Mouse (Mus musculus): ENCODE data around the gene Slco2a1. TPM values are rescaled to one million over a fixed set of nuclear protein-coding genes. Genes with fewer than 3 reads are reported as not detected.
A peak's percentile ranks its signal among the peaks of the same experiment; 100 is the strongest.

Slco2a1 gene
- polyA plus RNA-seq, 1 experiment from 2014 or later = 2.4 TPM

DNA sequence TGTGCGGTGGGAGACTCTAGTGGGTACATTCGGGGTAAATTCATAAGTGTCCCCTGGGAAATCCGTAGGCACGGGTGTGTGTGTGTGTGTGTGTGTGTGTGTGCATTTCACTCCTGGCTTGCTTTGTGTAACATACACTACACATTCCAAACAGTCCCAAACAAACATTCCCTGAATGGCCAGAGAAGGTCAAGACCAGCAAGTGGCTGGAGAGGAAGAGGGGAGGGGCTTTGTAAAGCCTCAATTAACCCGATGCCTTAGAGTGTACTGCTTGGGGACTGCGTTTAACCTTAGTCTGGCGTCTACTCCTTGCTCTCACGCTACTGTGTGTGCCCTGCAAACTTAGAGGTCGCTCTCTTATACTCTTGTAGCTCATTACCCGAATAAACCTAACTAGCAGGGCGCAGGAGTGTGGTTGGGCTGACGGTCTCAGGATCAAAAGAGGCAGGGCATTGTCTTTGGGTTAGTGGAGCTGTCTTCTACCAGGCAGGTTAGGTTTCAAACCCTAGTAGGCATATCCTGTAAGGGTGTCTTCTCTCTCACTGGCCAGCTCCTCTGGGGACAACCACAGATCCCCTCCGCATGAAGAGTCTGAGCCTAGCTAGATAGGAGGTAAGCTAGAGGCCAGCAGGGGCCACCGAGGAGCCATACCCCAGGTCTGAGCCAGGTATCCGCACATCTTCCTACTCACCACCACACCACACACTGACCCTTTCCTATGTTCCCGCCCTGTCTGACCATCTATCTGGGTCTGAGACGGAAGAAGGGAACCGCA, 122.4 kb downstream of the Slco2a1 start:
- Histone ChIP-seq H3K9me3 (ENCODE audit: control insufficient read depth, low read length) (no peaks in the 10 kb centered on the region), H3K4me3 (ENCODE audit: low read depth, low read length) (peak overlapping the region; percentile 62), H3K36me3 (ENCODE audit: control insufficient read depth, insufficient read depth, low read length) (no peaks in the 10 kb centered on the region), H3K4me1 (replicated peaks; ENCODE audit: control insufficient read depth, insufficient read depth, low read length) (peaks cover 11% of the 10 kb centered on the region), H3K9ac (ENCODE audit: low read depth, low read length) (no peak overlapping the region), H3K27ac (ENCODE audit: low read depth, low read length) (no peak overlapping the region), H3K27me3 (replicated peaks; ENCODE audit: control insufficient read depth, insufficient read depth, low read length) (peaks cover 54% of the 10 kb centered on the region), H3K4me2 (peak overlapping the region; percentile 90)
- ATAC-seq (replicated peaks; ENCODE audit: low FRiP score) = no peak
- 16% methylated on average over 18 of the region's 18 CpGs for WGBS
- DNase-seq (ENCODE audit: low spot score) = no peak

DNA sequence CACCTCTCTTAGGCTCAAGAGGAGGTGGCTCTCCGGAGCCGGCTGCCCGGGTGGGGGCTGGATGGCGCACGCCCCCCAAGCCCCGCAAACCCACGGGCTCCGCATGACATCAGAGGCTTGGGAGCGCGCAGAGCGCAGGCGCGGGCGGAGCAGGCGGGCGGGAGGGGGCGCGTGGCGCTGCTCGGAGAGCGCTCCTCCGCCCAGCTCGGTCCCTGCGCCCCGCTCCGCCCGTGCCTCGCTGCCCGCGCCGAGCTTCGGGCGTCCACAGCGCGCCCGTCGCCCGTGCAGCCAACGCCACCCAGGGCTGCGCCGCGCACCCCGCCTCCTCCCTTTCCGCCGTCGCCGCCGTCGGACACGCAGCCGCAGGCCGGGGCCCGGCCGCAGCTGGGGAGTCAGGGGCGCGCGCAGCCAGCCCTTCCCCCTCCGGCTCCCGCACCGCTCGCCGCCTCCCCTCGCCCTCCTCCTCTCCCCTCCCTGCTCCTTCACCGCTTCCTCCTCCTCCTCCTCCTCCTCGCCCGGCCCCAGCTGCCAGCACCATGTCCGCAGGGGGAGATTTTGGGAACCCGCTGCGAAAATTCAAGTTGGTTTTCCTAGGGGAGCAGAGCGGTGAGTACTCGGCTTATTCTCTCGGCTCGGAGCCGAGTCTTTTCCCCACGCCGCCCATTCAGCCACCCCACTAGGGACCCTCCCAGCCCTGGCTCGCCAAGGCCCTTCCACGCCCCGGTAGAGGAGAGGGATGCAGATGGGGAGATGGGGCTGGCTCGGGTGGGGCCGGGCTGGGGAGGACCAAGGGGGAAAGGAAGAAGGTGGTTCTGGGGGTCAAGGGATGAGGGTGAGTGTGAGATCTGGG, 123.3 kb downstream of the Slco2a1 start, which contains the start of gene Rab6b:
TSS of gene Rab6b (plus strand) at position 167 of the 850 bp plus-strand sequence.
- peak within 1 kb of the TSS; percentile 44 for H3K9ac ChIP-seq (ENCODE audit: low read depth, low read length)
- peaks cover 11% of the 10 kb centered on the region for H3K4me1 ChIP-seq (replicated peaks; ENCODE audit: control insufficient read depth, insufficient read depth, low read length)
- DNase-seq (ENCODE audit: low spot score) (peak; percentile 54), ATAC-seq (replicated peaks; ENCODE audit: low FRiP score) (peak; percentile 46)
- H3K27me3 ChIP-seq (replicated peaks; ENCODE audit: control insufficient read depth, insufficient read depth, low read length) = peaks cover 54% of the 10 kb centered on the region
- peak within 1 kb of the TSS; percentile 62 for H3K4me3 ChIP-seq (ENCODE audit: low read depth, low read length)
- no peaks in the 10 kb centered on the region for H3K36me3 ChIP-seq (ENCODE audit: control insufficient read depth, insufficient read depth, low read length)
- WGBS = under 1% methylated on average over 50 of the region's 81 CpGs
- H3K27ac ChIP-seq (ENCODE audit: low read depth, low read length) = no peak within 1 kb of the TSS
- peak within 1 kb of the TSS; percentile 90 for H3K4me2 ChIP-seq
- no peaks in the 10 kb centered on the region for H3K9me3 ChIP-seq (ENCODE audit: control insufficient read depth, low read length)

DNA sequence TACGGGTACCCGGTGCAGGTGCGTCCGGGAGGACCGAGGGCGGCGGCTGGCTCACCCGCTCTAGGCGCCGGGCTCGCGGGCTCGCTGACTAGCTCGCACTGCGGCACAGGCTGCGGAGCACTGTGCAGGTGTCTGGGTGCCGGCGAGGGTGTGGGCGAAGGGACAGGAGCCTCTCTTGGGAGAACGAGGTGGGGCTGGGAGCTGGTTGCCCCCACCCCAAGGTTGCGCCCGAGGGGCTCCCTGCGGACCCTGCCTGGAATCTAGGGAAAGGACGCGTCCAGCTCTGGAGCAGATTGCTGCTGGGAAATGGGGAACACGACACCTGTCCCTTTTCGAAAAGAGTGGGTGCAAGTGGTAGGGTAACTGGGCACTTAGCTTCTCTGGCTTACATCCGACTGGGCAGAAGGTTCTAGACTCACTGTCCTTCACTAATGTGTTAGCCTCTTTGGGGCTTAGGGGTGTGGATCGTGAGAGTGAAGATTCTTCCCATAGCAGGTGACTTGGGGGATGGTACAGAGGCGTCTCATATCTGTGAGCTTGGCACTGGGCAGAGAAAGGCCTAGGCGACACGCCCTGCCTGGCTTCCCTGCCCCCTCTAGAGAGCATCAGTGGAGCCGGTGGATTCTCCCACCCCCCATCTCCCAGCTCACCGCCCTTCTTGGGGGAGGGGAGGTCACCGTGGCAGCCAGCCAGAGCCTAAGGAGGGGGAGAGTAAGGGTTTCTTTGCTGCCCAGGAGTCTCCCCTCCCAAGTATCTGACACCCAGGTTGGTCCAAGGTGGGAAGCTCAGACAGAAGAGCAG, 124.2 kb downstream of the Slco2a1 start:
- H3K4me1 ChIP-seq (replicated peaks; ENCODE audit: control insufficient read depth, insufficient read depth, low read length) = peaks cover 11% of the 10 kb centered on the region
- 5% methylated on average over 35 of the region's 35 CpGs for WGBS
- peak overlapping the region; percentile 90 for H3K4me2 ChIP-seq
- ATAC-seq (replicated peaks; ENCODE audit: low FRiP score) (no peak; the same call in 1 of the 2 replicates), DNase-seq (ENCODE audit: low spot score) (no peak)
- H3K9ac ChIP-seq (ENCODE audit: low read depth, low read length) = no peak overlapping the region
- H3K4me3 ChIP-seq (ENCODE audit: low read depth, low read length) = peak overlapping the region; percentile 62
- no peak overlapping the region for H3K27ac ChIP-seq (ENCODE audit: low read depth, low read length)
- H3K36me3 ChIP-seq (ENCODE audit: control insufficient read depth, insufficient read depth, low read length) = no peaks in the 10 kb centered on the region
- peaks cover 54% of the 10 kb centered on the region for H3K27me3 ChIP-seq (replicated peaks; ENCODE audit: control insufficient read depth, insufficient read depth, low read length)
- H3K9me3 ChIP-seq (ENCODE audit: control insufficient read depth, low read length) = no peaks in the 10 kb centered on the region

DNA sequence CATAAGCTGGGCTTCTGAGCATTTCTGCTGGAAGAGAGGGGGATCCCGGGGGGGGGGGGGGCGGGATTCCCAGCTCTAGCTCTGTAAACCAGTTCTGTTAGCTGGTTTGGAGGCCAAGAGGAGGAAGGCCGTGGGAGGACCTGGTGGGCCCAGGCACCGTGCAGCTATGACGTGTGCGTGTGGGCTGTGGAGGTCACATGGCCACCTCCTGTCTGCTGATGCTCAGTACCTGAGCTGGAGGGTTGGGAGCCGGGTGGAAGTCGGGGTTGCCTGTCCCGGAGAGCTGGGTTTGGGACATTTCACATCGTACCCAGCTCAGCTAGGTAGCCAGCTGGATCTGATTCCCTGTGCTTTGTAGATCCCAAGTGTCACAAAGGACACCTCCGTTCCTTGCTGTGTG, 124.8 kb downstream of the Slco2a1 start:
- no peak overlapping the region for H3K4me3 ChIP-seq (ENCODE audit: low read depth, low read length)
- H3K4me2 ChIP-seq = no peak overlapping the region
- peaks cover 54% of the 10 kb centered on the region for H3K27me3 ChIP-seq (replicated peaks; ENCODE audit: control insufficient read depth, insufficient read depth, low read length)
- H3K27ac ChIP-seq (ENCODE audit: low read depth, low read length) = no peak overlapping the region
- H3K36me3 ChIP-seq (ENCODE audit: control insufficient read depth, insufficient read depth, low read length) = no peaks in the 10 kb centered on the region
- DNase-seq (ENCODE audit: low spot score) (no peak), ATAC-seq (replicated peaks; ENCODE audit: low FRiP score) (no peak)
- 42% methylated on average over 10 of the region's 11 CpGs for WGBS
- H3K9me3 ChIP-seq (ENCODE audit: control insufficient read depth, low read length) = no peaks in the 10 kb centered on the region
- no peak overlapping the region for H3K9ac ChIP-seq (ENCODE audit: low read depth, low read length)
- H3K4me1 ChIP-seq (replicated peaks; ENCODE audit: control insufficient read depth, insufficient read depth, low read length) = peaks cover 11% of the 10 kb centered on the region

- 72% methylated on average over 8 of the region's 8 CpGs for WGBS
- Histone ChIP-seq H3K27ac (ENCODE audit: low read depth, low read length) (no peak overlapping the region), H3K36me3 (ENCODE audit: control insufficient read depth, insufficient read depth, low read length) (no peaks in the 10 kb centered on the region), H3K9me3 (ENCODE audit: control insufficient read depth, low read length) (no peaks in the 10 kb centered on the region), H3K4me2 (no peak overlapping the region), H3K27me3 (replicated peaks; ENCODE audit: control insufficient read depth, insufficient read depth, low read length) (peaks cover 54% of the 10 kb centered on the region), H3K9ac (ENCODE audit: low read depth, low read length) (no peak overlapping the region), H3K4me3 (ENCODE audit: low read depth, low read length) (no peak overlapping the region), H3K4me1 (replicated peaks; ENCODE audit: control insufficient read depth, insufficient read depth, low read length) (peaks cover 11% of the 10 kb centered on the region)
- no peak for ATAC-seq (replicated peaks; ENCODE audit: low FRiP score)
- no peak for DNase-seq (ENCODE audit: low spot score)
Measured at GRCm38 (mm10) chr9:103114326-103114725, 125.8 kb downstream of the Slco2a1 start.

DNA sequence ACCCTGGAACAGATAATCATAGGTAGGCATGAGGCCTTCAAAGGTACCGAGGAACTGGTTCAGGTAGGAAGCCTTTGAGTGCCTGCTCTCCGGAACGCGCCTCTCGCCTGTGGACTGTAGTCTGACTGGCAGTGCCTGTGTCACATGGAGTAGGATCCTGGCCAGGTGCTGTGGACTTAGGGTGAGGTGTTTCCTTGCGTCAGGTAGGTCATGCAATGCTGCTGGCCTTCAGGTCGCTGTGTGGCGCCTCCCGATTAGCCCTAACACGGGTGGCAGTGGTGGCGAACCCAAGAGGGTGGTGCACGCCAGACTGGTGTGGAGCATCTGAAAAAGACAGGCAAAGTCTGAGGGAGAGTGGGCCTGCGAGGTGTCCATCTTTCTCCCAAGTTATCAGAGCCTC, 126.4 kb downstream of the Slco2a1 start:
- peaks cover 11% of the 10 kb centered on the region for H3K4me1 ChIP-seq (replicated peaks; ENCODE audit: control insufficient read depth, insufficient read depth, low read length)
- no peaks in the 10 kb centered on the region for H3K36me3 ChIP-seq (ENCODE audit: control insufficient read depth, insufficient read depth, low read length)
- no peak for DNase-seq (ENCODE audit: low spot score)
- no peak overlapping the region for H3K9ac ChIP-seq (ENCODE audit: low read depth, low read length)
- H3K4me3 ChIP-seq (ENCODE audit: low read depth, low read length) = no peak overlapping the region
- H3K27me3 ChIP-seq (replicated peaks; ENCODE audit: control insufficient read depth, insufficient read depth, low read length) = peaks cover 50% of the 10 kb centered on the region
- ATAC-seq (replicated peaks; ENCODE audit: low FRiP score) = no peak
- no peaks in the 10 kb centered on the region for H3K9me3 ChIP-seq (ENCODE audit: control insufficient read depth, low read length)
- 84% methylated on average over 13 of the region's 13 CpGs for WGBS
- H3K4me2 ChIP-seq = no peak overlapping the region
- H3K27ac ChIP-seq (ENCODE audit: low read depth, low read length) = no peak overlapping the region

DNA sequence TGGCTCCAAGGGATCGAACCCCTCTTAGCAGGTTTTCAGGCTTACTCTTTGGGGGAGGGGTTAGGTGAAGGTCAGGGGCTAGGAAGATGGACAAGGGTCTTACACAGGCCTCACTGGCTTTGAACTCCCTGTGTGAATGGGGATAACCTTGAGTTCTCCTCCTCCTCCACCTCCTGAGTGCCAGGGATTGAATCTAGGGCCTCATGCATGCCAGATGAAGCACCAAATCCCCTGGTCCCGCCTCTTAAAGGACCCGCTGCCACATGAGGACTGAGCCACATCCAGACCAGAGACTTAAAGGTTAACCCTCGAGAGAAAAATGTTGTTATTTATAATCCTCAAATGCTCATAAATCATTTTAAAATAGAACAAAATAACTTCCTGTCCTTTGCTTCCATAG, 128.4 kb downstream of the Slco2a1 start:
- H3K4me2 ChIP-seq = no peak overlapping the region
- DNase-seq (ENCODE audit: low spot score) = no peak

DNA sequence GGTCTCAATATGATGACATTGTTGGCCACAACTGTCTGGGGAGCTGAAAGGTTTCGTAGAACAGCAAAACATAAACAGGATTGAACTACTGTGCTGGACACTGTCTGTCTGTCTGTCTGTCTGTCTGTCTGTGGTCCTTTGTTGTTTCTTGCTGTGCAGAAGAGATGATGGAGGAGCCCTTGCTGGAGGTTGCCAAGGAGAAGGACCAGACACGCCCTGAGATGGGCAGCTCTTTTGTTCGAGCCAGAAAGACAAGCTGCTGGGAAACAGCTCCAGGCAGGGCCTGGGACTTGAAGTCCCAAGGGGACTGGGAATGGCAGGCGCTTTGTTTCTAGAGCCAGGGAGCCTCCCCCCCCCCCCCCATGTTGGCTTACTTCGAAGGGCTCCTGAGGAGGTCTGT, 129.0 kb downstream of the Slco2a1 start:
- ATAC-seq (replicated peaks; ENCODE audit: low FRiP score) = no peak
- no peak overlapping the region for H3K9ac ChIP-seq (ENCODE audit: low read depth, low read length)
- H3K4me1 ChIP-seq (replicated peaks; ENCODE audit: control insufficient read depth, insufficient read depth, low read length) = peaks cover under 1% of the 10 kb centered on the region; the same call in 1 of the 2 replicates
- no peaks in the 10 kb centered on the region for H3K36me3 ChIP-seq (ENCODE audit: control insufficient read depth, insufficient read depth, low read length)
- no peak overlapping the region for H3K4me2 ChIP-seq
- peaks cover 24% of the 10 kb centered on the region for H3K27me3 ChIP-seq (replicated peaks; ENCODE audit: control insufficient read depth, insufficient read depth, low read length)
- H3K4me3 ChIP-seq (ENCODE audit: low read depth, low read length) = no peak overlapping the region
- DNase-seq (ENCODE audit: low spot score) = no peak
- no peak overlapping the region for H3K27ac ChIP-seq (ENCODE audit: low read depth, low read length)
- no peaks in the 10 kb centered on the region for H3K9me3 ChIP-seq (ENCODE audit: control insufficient read depth, low read length)
- WGBS = 68% methylated on average over 5 of the region's 5 CpGs

More for the DNA sequence above, 128.4 kb downstream of the Slco2a1 start:
- Histone ChIP-seq H3K36me3 (ENCODE audit: control insufficient read depth, insufficient read depth, low read length) (no peaks in the 10 kb centered on the region), H3K9ac (ENCODE audit: low read depth, low read length) (no peak overlapping the region), H3K4me3 (ENCODE audit: low read depth, low read length) (no peak overlapping the region), H3K9me3 (ENCODE audit: control insufficient read depth, low read length) (no peaks in the 10 kb centered on the region), H3K4me1 (replicated peaks; ENCODE audit: control insufficient read depth, insufficient read depth, low read length) (peaks cover 5% of the 10 kb centered on the region; the same call in 1 of the 2 replicates), H3K27me3 (replicated peaks; ENCODE audit: control insufficient read depth, insufficient read depth, low read length) (peaks cover 29% of the 10 kb centered on the region), H3K27ac (ENCODE audit: low read depth, low read length) (no peak overlapping the region)
- 63% methylated on average over 4 of the region's 4 CpGs for WGBS
- ATAC-seq (replicated peaks; ENCODE audit: low FRiP score) = no peak

Measured in liver, embryonic 11.5 days (tissue).